Mouse (Mus musculus): ENCODE results near the gene Rho. TPM values are rescaled to one million over a fixed set of nuclear protein-coding genes. Genes with fewer than 3 reads are reported as not detected.

The Rho gene
- polyA plus RNA-seq, 1 experiment from 2014 or later = 0.10 TPM

DNA sequence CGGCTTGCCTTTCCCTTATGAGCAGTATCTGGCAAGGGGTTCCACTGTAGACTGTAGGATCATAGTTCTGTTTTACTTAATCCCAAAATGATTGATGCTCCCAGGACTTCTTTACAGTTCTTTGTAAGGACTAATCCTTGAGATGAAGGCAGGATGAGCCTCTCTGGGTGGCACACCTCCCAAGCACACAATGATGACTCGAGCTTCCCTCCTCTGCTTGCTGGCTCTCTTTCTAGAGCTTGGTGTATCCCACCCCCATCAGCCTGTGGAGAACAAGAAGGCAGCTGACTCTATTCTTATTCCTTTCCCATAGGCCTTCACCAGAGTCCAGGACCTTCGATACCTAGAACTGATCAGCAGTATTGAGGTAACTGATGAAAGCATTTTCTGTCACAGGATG, 29.0 kb upstream of the Rho start:
- Histone ChIP-seq H3K27ac (no peak overlapping the region), H3K4me3 (no peak overlapping the region), H3K36me3 (replicated peaks) (peaks cover 48% of the 10 kb centered on the region), H3K4me1 (no peaks in the 10 kb centered on the region), H3K9me3 (no peaks in the 10 kb centered on the region), H3K27me3 (ENCODE audit: poor library complexity, severe bottlenecking) (no peaks in the 10 kb centered on the region)
- 80% methylated on average over 3 of the region's 3 CpGs for WGBS
- DNase-seq (ENCODE audit: extremely low spot score, low spot score) = no peak

DNA sequence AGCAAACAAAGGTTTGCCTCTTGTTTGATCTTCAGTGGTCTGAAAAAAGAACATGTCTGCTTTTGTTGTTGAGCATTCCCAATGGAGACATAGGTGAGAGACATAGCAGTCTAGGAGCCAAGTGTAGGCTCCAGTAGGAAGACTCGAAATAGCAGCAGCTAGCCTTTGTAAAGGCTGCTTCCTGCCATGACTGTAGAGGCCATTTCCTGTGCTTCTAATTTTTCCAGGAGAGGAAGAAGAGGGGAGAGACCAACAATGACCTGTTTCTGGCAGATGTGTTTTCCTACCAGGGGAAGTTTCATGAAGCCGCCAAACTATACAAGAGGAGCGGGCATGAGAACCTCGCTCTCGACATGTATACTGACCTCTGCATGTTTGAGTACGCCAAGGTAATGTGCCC, 26.0 kb upstream of the Rho start:
- DNase-seq (ENCODE audit: extremely low spot score, low spot score) = no peak
- Histone ChIP-seq H3K4me1 (peaks cover 20% of the 10 kb centered on the region), H3K36me3 (replicated peaks) (peaks cover 51% of the 10 kb centered on the region), H3K27me3 (ENCODE audit: poor library complexity, severe bottlenecking) (no peaks in the 10 kb centered on the region), H3K9me3 (no peaks in the 10 kb centered on the region), H3K4me3 (no peak overlapping the region), H3K27ac (no peak overlapping the region)
- 89% methylated on average over 6 of the region's 6 CpGs for WGBS

GRCm38 (mm10) chr6:115906455-115906854, 25.1 kb upstream of the Rho start:
- 86% methylated on average over 1 of the region's 1 CpGs for WGBS
- no peaks in the 10 kb centered on the region for H3K9me3 ChIP-seq
- no peak overlapping the region for H3K4me3 ChIP-seq
- DNase-seq (ENCODE audit: extremely low spot score, low spot score) = no peak
- H3K27me3 ChIP-seq (ENCODE audit: poor library complexity, severe bottlenecking) = no peaks in the 10 kb centered on the region
- peaks cover 56% of the 10 kb centered on the region for H3K36me3 ChIP-seq (replicated peaks)
- H3K27ac ChIP-seq = no peak overlapping the region
- H3K4me1 ChIP-seq = peaks cover 20% of the 10 kb centered on the region

DNA sequence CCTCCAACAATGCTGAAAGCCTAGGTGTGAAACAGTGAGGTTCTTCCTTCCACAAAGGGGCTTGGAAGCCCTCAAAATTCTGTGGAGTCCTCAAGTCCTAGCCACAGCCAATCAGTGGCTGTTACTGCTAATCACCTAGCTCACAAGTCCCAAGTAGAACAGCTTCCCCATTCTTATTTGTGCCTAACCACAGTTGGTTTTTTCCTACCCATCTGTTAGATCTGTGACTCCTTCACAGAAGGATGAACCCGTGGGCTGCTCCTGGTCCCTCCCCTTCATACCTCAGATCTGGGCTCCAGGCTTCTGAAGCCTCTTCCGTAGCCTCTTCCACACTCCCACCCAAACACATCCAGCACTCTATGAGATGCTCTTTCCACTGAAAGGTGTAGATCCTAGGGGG, 24.7 kb upstream of the Rho start:
- Histone ChIP-seq H3K27me3 (ENCODE audit: poor library complexity, severe bottlenecking) (no peaks in the 10 kb centered on the region), H3K9me3 (no peaks in the 10 kb centered on the region), H3K36me3 (replicated peaks) (peaks cover 56% of the 10 kb centered on the region), H3K4me3 (no peak overlapping the region), H3K27ac (no peak overlapping the region), H3K4me1 (peaks cover 20% of the 10 kb centered on the region)
- no peak for DNase-seq (ENCODE audit: extremely low spot score, low spot score)
- WGBS = 85% methylated on average over 2 of the region's 2 CpGs

DNA sequence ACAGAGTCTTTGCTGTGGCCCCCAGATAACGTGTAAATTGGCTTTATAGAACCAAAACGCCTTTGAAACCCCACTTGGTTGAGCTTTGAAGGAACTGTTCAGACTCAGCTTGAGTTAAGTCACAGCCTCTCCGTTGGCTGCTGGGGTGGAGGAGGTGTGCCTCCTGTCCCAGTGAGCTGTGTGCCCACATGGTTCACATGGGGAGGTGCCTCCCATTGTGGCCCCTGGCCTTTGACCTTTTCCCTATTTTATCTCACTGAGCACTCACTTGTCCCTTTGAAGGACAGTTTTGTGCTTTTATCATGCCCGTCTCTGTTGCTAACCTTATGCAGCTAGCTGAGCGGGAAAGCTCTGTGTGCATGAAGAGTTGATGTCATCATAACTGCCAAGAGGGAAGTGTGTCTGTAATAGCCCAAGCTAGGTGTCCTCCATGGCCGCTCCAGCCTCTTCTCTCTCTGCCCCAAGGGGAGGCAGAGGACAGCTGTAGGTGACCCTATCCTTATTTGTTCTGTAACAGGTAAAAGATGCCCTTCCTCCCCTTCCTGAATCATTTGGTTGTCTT, 23.0 kb upstream of the Rho start:
- Histone ChIP-seq H3K9me3 (no peaks in the 10 kb centered on the region), H3K27me3 (ENCODE audit: poor library complexity, severe bottlenecking) (no peaks in the 10 kb centered on the region), H3K36me3 (replicated peaks) (peaks cover 48% of the 10 kb centered on the region), H3K27ac (no peak overlapping the region), H3K4me1 (peaks cover 24% of the 10 kb centered on the region), H3K4me3 (no peak overlapping the region)
- 54% methylated on average over 6 of the region's 6 CpGs for WGBS
- no peak for DNase-seq (ENCODE audit: extremely low spot score, low spot score)

DNA sequence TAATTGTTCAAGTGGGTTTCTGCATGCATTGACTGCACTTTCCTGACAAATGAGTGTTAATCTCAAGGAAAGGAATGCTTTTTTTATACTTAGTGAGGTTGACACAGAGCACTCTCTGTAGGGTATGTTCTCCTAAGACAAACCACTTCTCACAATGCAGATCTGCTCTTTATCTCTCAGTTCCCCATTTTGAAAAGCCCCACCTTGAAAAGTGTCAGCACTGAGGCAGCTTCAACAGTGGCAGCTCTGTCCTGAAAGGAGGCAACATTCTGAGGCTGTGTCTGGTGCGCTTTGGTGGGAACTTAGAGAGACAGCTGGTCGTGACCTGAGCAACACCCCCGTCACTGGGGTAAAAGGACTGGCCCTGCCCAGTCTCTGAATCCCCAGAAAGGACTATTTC, 22.5 kb upstream of the Rho start:
- H3K36me3 ChIP-seq (replicated peaks) = peaks cover 49% of the 10 kb centered on the region
- H3K4me3 ChIP-seq = no peak overlapping the region
- peak overlapping the region; percentile 48; the same call in 1 of the 2 replicates for H3K27ac ChIP-seq
- DNase-seq (ENCODE audit: extremely low spot score, low spot score) = no peak
- no peaks in the 10 kb centered on the region for H3K27me3 ChIP-seq (ENCODE audit: poor library complexity, severe bottlenecking)
- H3K9me3 ChIP-seq = no peaks in the 10 kb centered on the region
- 70% methylated on average over 3 of the region's 3 CpGs for WGBS
- H3K4me1 ChIP-seq = peaks cover 24% of the 10 kb centered on the region

DNA sequence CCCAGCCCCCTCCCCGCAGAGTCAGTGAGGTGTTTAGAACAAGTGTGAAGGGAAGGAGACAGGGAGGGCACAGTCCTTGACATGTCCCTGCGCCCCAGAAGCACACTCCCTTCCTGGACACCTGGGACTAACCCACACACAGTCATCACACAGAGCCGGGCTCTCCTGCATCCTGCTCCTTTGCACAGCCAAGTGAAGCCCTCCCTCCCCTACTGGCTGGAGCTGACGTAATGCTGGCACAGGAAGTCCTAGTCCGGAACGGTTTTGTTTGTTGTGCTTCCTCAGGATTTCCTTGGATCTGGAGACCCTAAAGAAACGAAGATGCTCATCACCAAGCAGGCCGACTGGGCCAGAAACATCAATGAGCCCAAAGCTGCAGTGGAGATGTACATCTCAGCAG, 21.6 kb upstream of the Rho start:
- Histone ChIP-seq H3K27ac (peak overlapping the region; percentile 48; the same call in 1 of the 2 replicates), H3K9me3 (no peaks in the 10 kb centered on the region), H3K36me3 (replicated peaks) (peaks cover 48% of the 10 kb centered on the region), H3K4me3 (no peak overlapping the region), H3K4me1 (peaks cover 24% of the 10 kb centered on the region), H3K27me3 (ENCODE audit: poor library complexity, severe bottlenecking) (no peaks in the 10 kb centered on the region)
- no peak for DNase-seq (ENCODE audit: extremely low spot score, low spot score)
- 81% methylated on average over 8 of the region's 8 CpGs for WGBS

GRCm38 (mm10) chr6:115911763-115912162, 19.8 kb upstream of the Rho start:
- 83% methylated on average over 6 of the region's 6 CpGs for WGBS
- no peak overlapping the region for H3K27ac ChIP-seq
- DNase-seq (ENCODE audit: extremely low spot score, low spot score) = no peak
- H3K4me3 ChIP-seq = no peak overlapping the region
- peaks cover 24% of the 10 kb centered on the region for H3K4me1 ChIP-seq
- peaks cover 42% of the 10 kb centered on the region for H3K36me3 ChIP-seq (replicated peaks)
- H3K27me3 ChIP-seq (ENCODE audit: poor library complexity, severe bottlenecking) = no peaks in the 10 kb centered on the region
- no peaks in the 10 kb centered on the region for H3K9me3 ChIP-seq

DNA sequence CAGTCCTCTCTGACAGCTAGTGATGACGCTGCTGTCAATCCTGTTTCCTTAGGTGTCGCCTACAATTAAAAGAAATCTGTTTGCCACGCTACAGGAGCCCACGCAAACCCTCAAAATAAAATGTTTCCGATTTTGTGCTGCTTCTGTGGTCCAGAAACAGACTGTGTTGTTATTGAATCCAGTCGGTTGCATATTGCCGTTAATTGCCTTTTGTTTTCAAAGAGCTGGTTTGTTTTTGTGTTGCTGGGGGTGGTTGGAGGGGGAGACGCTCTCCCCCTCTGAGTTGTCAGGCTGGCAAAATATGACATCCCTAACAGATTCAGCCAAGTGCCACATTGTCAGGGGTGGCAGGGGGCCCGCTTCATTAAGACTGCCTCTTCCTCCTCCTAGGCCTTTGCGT, 18.1 kb upstream of the Rho start:
- Histone ChIP-seq H3K4me1 (peaks cover 19% of the 10 kb centered on the region), H3K27me3 (ENCODE audit: poor library complexity, severe bottlenecking) (no peaks in the 10 kb centered on the region), H3K4me3 (no peak overlapping the region), H3K9me3 (no peaks in the 10 kb centered on the region), H3K36me3 (replicated peaks) (peaks cover 38% of the 10 kb centered on the region), H3K27ac (0 out of 2 replicates have a peak overlapping the region, but pooled peaks have one; percentile 20)
- WGBS = 93% methylated on average over 10 of the region's 10 CpGs
- no peak for DNase-seq (ENCODE audit: extremely low spot score, low spot score)

GRCm38 (mm10) chr6:115914511-115915202, 16.9 kb upstream of the Rho start:
- peaks cover 40% of the 10 kb centered on the region for H3K36me3 ChIP-seq (replicated peaks)
- WGBS = 92% methylated on average over 15 of the region's 15 CpGs
- no peak for DNase-seq (ENCODE audit: extremely low spot score, low spot score)

DNA sequence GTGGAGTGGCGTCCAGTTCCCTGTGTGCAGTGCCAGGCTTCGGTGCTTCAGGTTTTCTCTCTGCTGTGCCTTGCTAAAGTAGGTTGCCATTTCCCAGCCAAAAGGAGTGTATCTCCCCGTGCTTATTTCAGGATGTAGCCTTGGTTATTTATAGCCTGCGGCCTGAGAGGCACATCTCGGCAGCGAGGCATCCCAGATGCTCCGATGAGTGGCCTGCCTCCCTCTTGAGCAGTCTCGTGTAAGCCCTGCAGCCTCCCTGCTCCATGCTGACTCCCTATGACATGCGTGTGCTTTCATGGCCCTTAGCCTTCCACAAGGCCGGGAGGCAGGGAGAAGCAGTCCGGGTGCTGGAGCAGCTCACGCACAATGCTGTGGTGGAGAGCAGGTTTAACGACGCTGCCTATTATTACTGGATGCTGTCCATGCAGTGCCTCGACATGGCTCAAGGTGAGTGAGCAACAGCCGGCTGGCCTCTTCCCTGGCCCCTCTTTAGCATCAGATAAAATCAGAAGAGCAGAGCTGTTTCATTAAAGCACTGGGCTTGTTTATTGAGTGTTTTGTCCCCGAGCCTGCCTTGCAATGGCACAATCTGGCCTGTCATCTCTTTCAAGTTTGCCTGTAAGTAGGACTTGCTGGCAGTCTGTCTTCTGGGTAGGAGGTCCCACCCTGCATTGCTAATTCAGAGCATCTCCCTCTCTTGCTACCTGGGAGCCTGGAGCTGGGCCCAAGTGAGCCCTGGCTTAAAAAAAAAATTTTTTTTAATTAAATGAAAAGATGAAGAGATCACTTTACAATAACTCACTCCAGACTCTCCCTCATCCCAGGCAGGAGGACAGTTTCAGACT, 15.7 kb upstream of the Rho start:
- Histone ChIP-seq H3K4me3 (no peak overlapping the region), H3K9me3 (no peaks in the 10 kb centered on the region), H3K27me3 (ENCODE audit: poor library complexity, severe bottlenecking) (no peaks in the 10 kb centered on the region), H3K27ac (peak overlapping the region; percentile 37; the same call in 1 of the 2 replicates), H3K4me1 (peaks cover 3% of the 10 kb centered on the region; the same call in 1 of the 2 replicates), H3K36me3 (replicated peaks) (peaks cover 33% of the 10 kb centered on the region)
- 88% methylated on average over 17 of the region's 17 CpGs for WGBS
- DNase-seq (ENCODE audit: extremely low spot score, low spot score) = no peak

More at GRCm38 (mm10) chr6:115914511-115915202, 16.9 kb upstream of the Rho start:
- H3K9me3 ChIP-seq = no peaks in the 10 kb centered on the region
- no peak overlapping the region for H3K27ac ChIP-seq
- H3K4me3 ChIP-seq = no peak overlapping the region
- peaks cover 7% of the 10 kb centered on the region for H3K4me1 ChIP-seq
- H3K27me3 ChIP-seq (ENCODE audit: poor library complexity, severe bottlenecking) = no peaks in the 10 kb centered on the region

- WGBS = 89% methylated on average over 5 of the region's 5 CpGs
- no peaks in the 10 kb centered on the region for H3K9me3 ChIP-seq
- H3K36me3 ChIP-seq (replicated peaks) = peaks cover 32% of the 10 kb centered on the region
- H3K27ac ChIP-seq = no peak overlapping the region
- no peak for DNase-seq (ENCODE audit: extremely low spot score, low spot score)
- H3K27me3 ChIP-seq (ENCODE audit: poor library complexity, severe bottlenecking) = no peaks in the 10 kb centered on the region
- H3K4me3 ChIP-seq = no peak overlapping the region
- H3K4me1 ChIP-seq = peaks cover 3% of the 10 kb centered on the region; the same call in 1 of the 2 replicates
Measured at GRCm38 (mm10) chr6:115916611-115917010, 14.9 kb upstream of the Rho start.

GRCm38 (mm10) chr6:115918615-115919014, 12.9 kb upstream of the Rho start:
- no peak for DNase-seq (ENCODE audit: extremely low spot score, low spot score)
- no peaks in the 10 kb centered on the region; the same call in 1 of the 2 replicates for H3K4me1 ChIP-seq
- H3K27ac ChIP-seq = peak overlapping the region; percentile 44; the same call in 1 of the 2 replicates
- H3K9me3 ChIP-seq = no peaks in the 10 kb centered on the region
- WGBS = 95% methylated on average over 1 of the region's 1 CpGs
- H3K27me3 ChIP-seq (ENCODE audit: poor library complexity, severe bottlenecking) = no peaks in the 10 kb centered on the region
- H3K4me3 ChIP-seq = no peak overlapping the region
- peaks cover 37% of the 10 kb centered on the region for H3K36me3 ChIP-seq (replicated peaks)

Measured in forebrain, embryonic 10.5 days (tissue).